Mouse (Mus musculus) embryo, embryonic 10 days (tissue): ENCODE measurements at regions not wholly inside any gene's neighbourhood (a gene's known extent, or its start where the extent isn't known, plus 50 kb on each side); places are given as distances from the start of the nearest gene placed in this dataset.
"Not testable (repeated sequence)": the region's sequence is repeated elsewhere in the genome, so short reads cannot be mapped to it uniquely, and the experiment has no call there.

Source experiments
- DNase-seq: peaks from one replicate; pipeline ENCODE4 v3.0.0-alpha.2; 2015; ENCODE audit warnings: low spot score

DNA sequence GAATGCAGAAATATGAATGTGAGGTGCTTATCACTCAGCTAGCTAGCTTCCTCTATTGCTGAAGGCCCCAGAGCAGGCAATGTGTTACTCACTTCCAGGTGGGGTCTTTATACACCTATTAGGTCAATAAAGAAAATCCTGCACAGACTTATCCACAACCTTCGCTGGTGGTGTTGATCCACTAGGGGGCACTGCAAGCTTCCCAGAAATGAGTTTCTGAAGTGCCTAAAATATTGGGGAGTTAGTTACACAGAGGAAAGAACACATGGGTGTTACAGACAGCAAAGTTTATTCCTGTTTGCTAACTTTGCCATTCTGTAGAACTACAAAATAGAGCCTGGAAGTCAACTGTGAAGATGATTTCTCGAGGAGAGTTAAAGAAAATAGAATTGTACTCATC lies 836.9 kb downstream of the Dad1 start:
- DNase-seq = not testable (repeated sequence)

DNA sequence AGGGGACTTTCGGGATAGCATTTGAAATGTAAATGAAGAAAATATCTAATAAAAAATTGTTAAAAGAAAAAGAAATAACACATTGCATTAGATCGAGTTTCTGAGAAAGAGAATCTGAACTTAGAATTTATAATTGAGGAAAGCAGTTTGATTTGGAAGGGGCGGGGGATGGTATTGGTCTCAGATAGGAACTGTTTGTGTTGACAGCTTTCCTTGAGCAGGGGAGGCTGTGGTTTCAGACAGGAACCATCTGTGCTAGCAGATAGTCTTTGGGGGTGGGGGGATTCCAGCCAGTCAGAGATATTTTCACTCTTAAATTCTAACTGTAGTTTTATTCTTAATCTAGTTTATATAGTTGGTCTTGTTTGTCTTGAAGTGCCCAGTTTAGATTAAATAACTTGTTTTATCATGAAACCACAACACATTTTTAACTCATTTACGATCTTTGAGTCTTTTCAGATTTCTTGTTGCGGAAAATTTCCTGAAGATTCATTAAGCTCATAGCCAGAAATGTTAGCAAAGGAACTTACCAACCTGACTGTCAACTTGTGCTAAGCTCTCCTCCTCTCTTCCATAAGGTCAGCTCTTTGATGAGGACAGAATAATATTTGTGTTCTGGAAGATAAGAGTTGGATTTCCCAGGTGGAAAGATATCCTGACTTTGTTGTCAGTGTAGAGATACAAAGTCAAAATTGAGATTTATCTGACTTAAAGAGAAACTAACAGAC lies 846.2 kb downstream of the Dad1 start:
- not testable (repeated sequence) for DNase-seq

DNA sequence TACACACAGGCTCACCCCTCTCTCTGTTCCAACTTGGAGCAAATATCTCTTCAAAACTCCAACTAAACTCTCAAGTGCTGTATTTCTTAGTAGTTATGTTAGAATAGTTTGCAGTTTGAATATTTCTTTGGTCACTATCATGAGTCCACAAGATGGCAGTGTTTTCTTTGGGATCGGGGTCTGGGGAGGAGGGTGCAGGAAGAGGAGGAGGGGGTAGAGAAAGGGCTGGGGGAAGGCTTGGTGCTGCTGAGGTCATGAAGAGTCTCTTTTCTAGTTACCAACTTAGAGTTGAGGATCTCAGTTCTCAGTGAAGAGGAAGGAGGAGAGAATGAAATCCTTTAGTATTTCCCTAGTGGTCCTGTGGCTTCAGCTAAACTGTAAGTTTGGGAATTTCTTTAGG lies 863.6 kb downstream of the Dad1 start:
- DNase-seq = not testable (repeated sequence)

DNA sequence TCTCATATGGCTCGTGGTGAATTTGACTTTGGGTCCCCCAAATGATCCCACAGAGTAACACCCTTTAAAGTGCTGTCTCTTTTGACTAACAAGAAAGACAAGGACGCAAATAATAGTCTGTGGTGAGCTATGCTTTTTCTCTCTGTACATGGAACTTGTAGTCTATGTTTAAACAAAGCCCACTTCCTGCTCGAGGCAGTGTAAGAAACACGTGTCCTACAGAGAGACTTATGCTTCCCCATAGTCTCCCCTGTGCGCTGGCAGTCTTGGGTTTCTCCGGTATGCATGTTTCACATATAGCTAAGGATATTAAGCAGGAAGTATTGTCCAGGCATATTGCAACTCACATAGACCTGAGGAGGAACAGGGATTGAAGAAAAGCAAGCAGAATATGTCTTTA lies 879.0 kb upstream of the Olfr1507 start:
- DNase-seq = not testable (repeated sequence)

DNA sequence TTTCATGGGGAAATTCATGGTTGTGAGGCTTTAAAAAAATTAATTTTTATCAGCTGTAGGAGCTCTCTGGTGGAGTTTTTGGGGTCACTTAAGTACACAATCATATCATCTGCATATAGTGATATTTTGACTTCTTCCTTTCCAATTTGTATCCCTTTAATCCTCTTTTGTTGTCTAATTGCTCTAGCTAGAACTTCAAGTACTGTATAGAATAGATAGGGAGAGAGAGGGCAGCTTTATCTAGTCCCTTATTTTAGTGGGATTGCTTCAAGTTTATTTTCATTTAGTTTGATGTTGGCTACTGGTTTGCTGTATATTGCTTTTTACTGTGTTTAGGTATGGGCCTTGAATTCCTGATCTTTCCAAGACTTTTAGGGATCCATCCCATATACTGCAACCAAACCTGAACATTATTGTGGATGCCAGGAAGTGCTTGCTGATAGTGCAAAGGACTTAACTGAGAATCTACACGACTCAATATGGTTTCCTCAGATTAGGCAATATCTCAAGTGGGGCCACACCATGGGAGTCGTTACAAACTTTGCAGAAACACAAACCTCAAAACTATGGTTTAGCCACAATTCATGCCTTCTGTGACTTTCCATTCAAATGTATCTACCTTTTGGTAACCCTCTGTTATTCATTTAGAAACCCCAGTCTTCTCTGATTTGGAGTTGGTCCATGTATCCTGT lies 878.4 kb upstream of the Olfr1507 start:
- not testable (repeated sequence) for DNase-seq

DNA sequence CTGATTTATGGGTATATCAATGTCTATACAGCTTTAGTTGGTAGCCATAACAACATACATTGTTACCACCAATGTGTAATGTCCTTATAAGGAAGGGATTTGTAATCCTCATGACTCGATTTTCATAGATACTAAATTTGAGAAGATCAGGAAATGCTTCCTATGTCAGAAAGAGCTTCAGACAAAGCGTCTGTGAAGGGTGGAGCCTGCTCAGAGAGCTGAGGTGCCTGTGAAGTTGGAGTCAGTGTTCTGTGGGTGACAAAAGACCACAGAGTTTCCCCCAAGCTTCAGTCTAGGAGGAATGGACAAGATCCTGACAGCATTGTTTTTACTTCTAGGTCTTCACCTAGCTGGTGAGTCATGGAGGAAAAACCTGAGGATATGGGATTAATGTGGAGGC lies 874.2 kb upstream of the Olfr1507 start:
- DNase-seq = no peak

DNA sequence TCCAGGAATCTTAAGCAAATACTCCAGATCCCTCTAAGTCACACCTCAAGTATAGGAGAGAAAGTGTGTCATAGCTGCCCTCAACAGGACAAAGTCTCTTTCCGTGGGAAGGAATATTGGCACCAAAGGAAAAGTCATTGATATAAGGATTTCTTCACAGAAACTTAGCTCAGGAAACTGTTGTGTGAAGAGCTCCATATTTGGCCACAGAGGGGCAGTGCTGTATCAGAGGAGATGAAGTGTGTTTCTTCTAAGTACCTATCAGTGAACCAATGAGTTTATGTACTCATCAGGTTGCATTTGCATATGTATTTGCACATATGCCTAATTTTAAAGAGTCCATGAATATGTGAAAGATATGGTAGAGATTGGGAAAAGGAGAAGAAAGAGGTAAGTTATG lies 871.9 kb upstream of the Olfr1507 start:
- not testable (repeated sequence) for DNase-seq

DNA sequence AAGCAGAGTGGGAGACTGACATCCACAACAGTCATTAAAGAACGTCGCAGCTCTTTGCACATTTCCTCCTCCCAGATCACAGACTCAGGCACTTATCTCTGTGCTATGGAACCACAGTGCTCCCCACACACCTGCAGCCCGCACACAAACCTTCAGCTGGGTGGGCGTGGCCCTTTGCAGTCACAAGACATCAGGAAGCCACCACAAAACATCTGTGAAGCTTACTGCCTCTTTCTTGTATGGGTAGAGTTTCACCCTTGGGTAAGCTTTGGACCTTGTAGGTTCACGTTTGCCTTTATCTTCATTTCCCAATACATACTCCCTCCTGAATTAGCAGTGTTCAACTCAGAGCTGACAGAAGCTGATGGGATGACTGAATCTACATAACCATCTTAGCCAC lies 868.4 kb upstream of the Olfr1507 start:
- DNase-seq = not testable (repeated sequence)

DNA sequence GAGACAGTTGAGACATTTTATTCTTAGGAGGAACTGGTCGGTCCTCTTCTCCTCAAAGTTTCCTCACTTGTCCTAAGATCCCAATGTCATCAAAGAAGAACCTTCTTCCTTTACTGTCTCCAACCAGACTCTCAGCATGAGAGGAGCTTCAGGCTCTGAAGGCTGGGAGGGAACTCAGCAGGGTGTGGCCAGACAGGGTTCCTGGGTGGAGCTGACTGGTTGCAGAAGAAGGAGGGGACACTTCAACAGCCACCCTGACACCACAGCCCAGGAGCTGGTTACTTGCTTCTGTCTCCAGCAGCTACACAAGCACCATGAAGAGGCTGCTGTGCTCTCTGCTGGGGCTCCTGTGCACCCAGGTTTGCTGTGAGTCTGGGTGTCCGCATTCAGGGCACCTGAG lies 866.5 kb upstream of the Olfr1507 start:
- not testable (repeated sequence) for DNase-seq

DNA sequence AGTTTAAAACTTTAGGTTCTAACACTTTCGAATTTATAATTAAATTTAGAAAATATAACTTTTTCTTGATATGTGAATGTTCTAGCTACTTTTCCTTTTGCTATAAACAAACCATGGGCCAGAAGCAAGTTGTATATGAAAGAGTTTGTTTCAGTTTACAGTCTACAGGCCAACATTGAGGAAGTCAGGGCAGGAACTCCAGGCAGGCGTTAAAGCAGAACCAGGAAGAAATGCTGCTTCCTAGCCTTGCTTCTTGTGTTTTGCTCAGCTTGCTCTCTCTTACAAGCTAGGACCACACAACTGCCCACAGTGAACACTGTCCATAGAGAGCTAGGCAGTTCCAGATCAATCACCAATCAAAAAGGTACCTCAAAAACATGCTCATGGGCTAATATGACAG lies 861.9 kb upstream of the Olfr1507 start:
- DNase-seq = not testable (repeated sequence)

DNA sequence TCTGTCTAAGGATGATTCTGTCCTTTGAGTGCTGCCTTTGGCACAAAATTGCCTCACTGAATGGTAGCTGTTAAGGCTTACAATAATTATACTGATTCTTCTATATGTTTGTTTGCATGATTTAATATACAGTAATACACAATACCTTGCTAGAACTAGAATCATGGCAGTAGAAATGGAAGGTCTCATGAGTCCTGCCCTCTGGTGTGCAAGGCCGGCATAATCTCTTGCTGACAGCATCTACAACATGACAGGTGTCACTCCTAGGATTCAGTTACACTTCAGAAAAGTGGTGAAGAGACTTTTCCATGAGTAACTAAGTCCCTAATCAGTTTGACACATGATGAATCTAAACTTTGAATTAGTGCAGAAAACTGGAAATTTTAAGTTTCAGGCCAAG lies 861.2 kb upstream of the Olfr1507 start:
- not testable (repeated sequence) for DNase-seq

DNA sequence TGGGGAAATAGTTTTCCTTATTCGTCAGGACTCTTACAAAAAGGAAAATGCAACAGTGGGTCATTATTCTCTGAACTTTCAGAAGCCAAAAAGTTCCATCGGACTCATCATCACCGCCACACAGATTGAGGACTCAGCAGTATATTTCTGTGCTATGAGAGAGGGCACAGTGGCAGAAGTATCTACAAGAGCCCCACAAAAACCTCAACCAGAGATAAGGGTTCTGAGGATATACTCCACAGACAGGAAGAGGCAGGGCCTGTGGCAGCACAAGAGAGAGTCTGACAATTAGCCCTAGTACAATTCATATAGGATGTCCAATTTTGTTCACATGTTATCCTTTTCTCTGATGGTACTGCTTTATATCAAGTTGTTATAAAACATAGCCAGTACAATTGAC lies 855.9 kb upstream of the Olfr1507 start:
- DNase-seq = not testable (repeated sequence)

DNA sequence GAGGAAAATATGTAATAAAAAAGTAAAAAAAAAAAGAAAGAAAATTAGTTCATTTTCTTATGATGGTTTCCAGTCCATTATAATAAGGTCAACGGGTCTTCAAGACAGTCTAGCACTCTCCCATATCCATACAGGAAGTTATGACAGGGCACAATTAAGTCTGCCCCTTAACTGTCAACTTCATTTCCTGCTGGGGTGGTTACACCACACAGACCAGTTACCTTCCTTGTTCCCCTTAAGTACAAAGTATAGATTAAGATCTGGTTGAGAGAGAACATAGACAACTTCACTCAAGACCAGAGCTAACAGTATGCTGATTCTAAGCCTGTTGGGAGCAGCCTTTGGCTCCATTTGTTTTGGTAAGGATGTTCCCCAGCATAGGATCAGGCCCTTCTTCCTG lies 855.2 kb upstream of the Olfr1507 start:
- not testable (repeated sequence) for DNase-seq

DNA sequence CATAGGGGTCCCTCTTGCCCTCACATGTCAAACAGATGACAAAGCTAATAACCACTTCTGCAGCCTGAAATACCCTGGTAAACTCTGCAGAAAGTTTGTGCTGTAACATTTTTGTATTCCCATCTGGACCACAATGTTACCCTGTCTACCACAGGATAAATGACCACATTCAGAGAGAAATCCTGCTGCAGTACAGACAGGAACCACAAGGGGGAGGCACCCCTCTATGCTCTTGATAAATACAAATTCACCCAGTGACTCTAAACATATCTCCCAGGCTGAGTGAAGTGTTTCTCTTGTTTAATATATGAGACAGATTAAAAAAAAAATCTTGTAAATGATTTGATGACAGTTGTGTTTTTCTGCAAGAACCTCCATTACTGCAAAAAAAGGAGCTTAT lies 853.6 kb upstream of the Olfr1507 start:
- not testable (repeated sequence) for DNase-seq

DNA sequence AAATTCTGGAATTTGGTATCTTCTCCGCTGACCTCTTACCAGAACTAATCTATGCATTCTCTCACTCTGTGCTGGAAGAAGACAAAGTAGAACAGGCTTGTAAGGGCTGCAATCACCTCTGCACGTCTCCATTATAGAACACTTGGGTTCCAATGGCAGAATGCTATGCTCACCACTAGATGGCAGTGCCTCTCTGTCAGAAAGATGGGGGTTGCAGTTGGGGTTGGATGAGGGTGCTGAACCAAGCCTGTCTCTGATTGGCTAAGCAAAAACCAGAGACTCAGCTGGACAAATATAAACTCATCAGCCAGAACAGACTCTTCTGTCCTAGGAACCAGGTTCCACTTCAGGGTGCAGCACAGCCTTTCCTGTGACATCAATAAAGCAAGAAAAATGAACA lies 850.0 kb upstream of the Olfr1507 start:
- peak; percentile 3 for DNase-seq

DNA sequence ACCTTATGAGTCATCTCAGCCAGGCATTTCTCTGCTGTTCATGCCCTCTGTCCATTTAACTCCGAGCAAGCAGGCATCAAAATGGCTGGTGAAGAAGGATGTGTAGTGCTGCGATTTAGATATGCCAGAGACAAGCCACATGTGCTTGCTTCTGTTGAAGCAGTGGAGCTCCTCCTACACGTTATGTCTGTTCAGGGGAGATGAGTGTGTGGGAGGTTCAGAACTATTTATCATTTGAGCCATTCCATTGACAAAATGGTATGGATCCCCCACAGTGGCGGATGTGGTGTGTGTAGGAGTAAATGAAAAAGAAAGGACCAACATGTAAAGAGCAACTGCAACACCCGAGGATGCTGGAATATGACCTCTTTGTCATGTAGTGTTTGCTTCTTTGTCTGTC lies 848.3 kb upstream of the Olfr1507 start:
- DNase-seq = not testable (repeated sequence)

DNA sequence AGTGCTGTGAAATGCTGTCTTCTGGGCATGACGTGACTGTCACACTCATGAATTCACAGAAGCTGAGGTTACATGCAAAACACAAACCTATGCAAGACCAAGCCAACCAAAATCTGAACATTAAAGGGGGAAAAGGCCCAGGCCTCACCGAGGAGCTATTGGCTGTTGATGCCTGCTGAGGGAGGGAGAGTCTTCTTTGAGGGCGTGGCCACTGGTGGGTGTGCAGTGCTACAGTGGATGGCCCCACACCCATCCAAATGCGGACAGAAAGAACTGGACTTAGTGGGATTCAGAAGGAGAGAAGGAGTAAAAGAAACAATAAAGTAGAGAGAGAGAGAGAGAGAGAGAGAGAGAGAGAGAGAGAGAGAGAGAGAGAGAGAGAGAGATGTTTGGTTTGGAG lies 843.6 kb upstream of the Olfr1507 start:
- not testable (repeated sequence) for DNase-seq

DNA sequence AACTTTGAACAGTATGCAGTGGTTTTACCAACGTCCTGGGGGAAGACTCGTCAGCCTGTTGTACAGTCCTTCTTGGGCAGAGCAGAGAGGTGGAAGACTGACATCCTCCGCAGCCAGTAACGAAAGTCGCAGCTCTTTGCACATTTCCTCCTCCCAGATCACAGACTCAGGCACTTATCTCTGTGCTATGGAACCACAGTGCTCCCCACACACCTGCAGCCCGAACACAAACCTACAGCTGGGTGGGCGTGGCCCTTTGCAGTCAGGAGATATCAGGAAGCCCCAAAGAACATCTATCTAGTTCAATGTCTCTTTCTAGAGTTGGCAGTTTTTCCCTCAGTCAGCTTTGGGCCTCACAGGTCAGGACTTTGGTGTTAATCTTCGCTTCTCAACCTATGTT lies 841.9 kb upstream of the Olfr1507 start:
- DNase-seq = not testable (repeated sequence)

DNA sequence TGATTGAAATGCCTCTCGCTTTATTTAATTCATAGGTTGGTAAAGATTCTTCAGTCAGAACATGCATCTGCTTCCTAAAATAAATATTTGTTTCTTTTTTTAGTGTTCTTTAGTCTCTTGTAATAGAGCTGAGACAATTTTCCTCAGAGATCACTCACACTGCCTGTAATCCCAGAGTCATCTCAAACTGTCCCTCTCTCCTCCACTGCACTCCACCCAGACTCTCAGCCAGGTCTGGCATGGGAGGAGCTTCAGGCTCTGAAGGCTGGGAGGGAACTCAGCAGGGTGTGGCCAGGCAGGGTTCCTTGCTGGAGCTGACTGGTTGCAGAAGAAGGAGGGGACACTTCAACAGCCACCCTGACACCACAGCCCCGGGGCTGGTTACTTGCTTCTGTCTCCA lies 841.2 kb upstream of the Olfr1507 start:
- not testable (repeated sequence) for DNase-seq

DNA sequence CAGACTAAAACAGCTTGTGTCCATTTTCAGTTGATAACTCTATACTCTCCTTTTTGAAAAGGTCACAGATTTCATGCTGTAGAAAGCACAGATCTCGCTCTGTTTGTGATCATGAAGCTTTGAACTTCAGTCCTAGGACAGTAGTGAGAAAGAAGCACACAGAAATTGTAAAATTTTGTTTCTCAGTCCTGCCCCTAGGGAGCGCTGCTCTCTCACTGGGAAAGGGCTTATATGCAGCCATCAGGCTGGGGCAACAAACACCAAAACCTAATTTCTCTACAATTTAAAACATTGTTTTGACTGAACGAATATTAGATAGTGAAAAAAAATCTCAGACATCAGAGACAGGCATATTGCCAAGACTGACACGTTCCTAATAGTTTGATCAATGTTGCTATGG lies 838.9 kb upstream of the Olfr1507 start:
- DNase-seq = not testable (repeated sequence)

DNA sequence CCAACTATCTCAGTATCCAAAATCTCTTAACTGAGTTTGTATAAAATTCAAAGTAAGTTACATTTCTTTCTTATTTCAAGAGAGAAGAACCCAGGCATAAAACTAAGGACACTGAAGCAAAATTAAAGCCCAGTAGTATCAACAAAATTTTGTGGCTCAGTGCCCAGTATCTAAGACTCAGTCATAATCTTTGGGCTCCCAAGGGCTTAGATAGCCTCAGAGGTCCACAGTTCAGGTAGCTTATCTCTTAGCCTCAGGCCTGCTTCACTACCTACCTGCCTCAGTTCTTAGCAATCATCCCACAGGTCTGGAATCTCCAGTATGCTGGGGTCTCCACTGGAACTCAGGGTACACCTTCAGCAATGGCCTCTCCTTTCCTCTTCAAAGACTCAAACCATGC lies 835.6 kb upstream of the Olfr1507 start:
- DNase-seq = not testable (repeated sequence)

DNA sequence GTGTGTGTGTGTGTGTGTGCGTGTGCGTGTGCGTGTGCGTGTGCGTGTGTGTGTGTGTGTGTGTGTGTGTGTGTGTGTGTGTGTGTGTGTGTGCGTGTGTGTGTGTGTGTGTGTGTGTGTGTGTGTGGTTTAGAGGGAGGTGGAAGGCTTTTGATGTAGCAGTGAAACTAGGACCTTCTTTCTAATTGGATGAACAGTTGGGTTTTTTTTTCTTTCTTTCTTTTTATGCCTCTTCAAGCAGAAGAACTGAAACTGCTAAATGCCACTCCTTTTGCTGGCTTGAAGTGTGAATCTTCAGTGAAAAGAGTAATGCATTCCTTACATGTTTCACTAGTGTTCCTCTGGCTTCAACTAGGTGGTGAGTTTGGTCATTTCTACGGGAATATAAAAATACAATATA lies 828.8 kb upstream of the Olfr1507 start:
- DNase-seq = not testable (repeated sequence)

DNA sequence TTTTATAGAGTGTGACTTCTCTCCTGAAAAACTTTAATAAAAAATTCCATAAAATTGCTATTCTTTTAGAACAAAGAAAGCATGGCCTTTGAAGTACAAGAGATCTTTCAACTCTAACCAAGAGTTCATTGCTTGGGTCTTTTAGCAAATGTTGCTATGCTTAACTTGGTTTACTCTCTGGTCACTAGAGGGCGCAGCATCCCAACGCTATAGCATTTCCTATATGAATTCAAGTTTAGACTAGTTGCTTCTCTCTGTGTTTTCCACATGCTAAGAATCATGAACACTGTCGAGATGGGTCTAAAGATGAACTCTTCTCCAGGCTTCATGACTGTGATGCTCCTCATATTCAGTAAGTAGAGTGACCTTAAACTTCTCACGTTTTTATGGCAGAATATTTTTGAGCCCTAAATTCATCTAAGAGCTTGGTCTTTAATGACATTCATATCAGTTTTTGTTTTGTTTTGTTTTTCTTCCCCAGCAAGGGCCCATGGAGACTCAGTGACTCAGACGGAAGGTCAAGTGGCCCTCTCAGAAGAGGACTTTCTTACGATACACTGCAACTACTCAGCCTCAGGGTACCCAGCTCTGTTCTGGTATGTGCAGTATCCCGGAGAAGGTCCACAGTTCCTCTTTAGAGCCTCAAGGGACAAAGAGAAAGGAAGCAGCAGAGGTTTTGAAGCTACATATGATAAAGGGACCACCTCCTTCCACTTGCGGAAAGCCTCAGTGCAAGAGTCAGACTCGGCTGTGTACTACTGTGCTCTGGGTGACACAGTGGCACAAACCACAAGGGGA lies 823.2 kb upstream of the Olfr1507 start:
- not testable (repeated sequence) for DNase-seq
